Mouse (Mus musculus) cortical plate, adult 2 months (tissue): ENCODE measurements at regions not wholly inside any gene's neighbourhood (a gene's known extent, or its start where the extent isn't known, plus 50 kb on each side); places are given as distances from the start of the nearest gene placed in this dataset.
A peak's percentile ranks its signal among the peaks of the same experiment; 100 is the strongest.

Experiments
- H3K27ac ChIP-seq: fragments of 200-500 bp; 2 replicates; pipeline ENCODE4 v1.5.1; 2012; ENCODE audit warnings: low read length, control low read depth, inconsistent platforms; ENCODE audit not compliant: insufficient read depth
- H3K4me1 ChIP-seq: fragments of 200-500 bp; 2 replicates; pipeline ENCODE4 v1.6.1; 2011; ENCODE audit warnings: low read length; ENCODE audit not compliant: control insufficient read depth, insufficient read depth
- H3K4me3 ChIP-seq: fragments of 200-500 bp; 2 replicates; pipeline ENCODE4 v1.5.1; 2011; ENCODE audit warnings: mild to moderate bottlenecking, low read length, control low read depth; ENCODE audit not compliant: insufficient read depth
- CTCF ChIP-seq: fragments of 200-500 bp; IDR thresholded peaks from 2 replicates; pipeline ENCODE4 v1.5.1; 2011; ENCODE audit warnings: mild to moderate bottlenecking, control low read depth, low read length; ENCODE audit not compliant: insufficient read depth; ENCODE audit errors: extremely low read depth
- POLR2A ChIP-seq: fragments of 200-500 bp; IDR thresholded peaks from 2 replicates; pipeline ENCODE4 v1.6.1; 2011; ENCODE audit warnings: mild to moderate bottlenecking, low read length, control low read depth; ENCODE audit not compliant: insufficient read depth; ENCODE audit errors: extremely low read depth

DNA sequence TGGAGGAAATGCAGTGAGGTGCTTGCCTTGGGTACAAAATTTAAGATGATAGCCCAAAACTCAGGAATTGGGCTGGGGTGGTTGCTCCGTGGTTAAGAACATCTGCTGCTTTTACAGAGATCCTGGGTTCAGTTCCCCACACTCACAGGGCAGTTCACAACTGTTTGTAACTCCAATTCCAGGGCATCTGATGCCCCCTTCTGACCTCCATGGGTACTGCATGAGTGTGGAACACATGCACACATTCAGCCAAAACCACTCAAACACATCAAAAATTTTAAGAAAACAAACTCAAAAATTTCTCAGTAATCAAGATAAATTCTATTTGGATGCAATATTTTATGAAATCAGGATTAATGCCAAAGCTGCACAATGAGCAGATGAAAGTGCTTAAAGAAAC is 157.8 kb upstream of the H2al1a start:
- Histone ChIP-seq H3K27ac (no peak overlapping the region), H3K4me3 (no peak overlapping the region), H3K4me1 (no peaks in the 10 kb centered on the region)
- TF ChIP-seq POLR2A (no peak), CTCF (peak; percentile 4; the same call in 1 of the 2 replicates)

GRCm38 (mm10) chrX:11158416-11158815 is 140.6 kb upstream of the H2al1a start:
- Histone ChIP-seq H3K4me1 (no peaks in the 10 kb centered on the region), H3K27ac (no peak overlapping the region), H3K4me3 (no peak overlapping the region)
- TF ChIP-seq POLR2A = no peak
- TF ChIP-seq CTCF = no peak

DNA sequence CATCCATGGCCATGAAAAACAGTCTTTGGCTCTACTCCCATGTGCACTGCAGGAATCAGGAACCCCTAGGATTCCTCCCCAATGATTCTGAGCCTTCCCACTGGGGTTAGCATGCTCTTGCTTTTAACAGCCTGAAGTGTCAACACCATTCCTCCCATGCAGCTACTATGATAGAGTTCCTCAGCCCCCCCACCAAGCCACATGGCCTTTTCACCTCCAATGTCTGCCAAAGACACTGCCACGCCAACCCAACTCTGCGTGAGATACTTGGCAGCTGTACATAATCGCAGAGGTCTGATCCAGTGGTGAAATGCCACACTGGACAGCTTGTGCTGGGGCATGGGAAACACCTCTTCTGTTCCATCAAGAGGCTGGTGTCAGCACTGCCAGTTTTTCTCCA is 128.6 kb upstream of the H2al1a start:
- Histone ChIP-seq H3K4me1 (no peaks in the 10 kb centered on the region), H3K4me3 (no peak overlapping the region), H3K27ac (no peak overlapping the region)
- TF ChIP-seq POLR2A = no peak
- no peak for TF ChIP-seq CTCF

DNA sequence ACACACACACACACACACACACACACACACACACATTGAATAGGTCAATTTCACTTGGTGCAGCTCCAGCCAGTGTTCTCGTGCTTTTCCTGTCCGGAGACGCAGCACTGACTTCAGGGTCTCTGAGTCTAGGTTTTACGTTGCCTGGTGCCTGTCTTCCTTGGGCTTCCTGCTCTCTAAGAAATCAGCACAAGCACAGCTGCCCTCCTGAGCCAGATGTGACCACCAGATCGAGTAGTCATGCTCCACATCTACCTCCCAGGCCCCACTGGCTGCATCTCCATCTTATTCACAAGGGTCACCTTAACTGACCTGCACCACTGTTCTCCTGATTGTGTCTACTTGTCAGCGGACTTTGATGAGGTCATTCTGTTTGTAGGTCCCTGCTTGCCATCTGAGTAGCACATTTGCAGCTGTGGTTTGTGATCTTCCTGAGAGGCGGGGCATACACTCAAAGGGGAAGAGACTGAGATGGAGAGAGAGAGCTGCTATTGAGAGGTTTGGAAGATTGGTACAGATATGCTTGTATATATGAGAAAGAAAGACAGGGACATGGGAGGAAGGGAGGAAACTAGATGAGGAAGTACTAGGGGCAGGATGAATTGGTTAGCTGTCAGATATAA is 118.8 kb upstream of the H2al1a start:
- no peak for TF ChIP-seq POLR2A
- no peak for TF ChIP-seq CTCF
- H3K4me1 ChIP-seq = no peaks in the 10 kb centered on the region
- no peak overlapping the region for H3K27ac ChIP-seq

GRCm38 (mm10) chrX:11181855-11182254 is 117.2 kb upstream of the H2al1a start:
- no peak overlapping the region for H3K27ac ChIP-seq
- no peak for TF ChIP-seq CTCF
- no peak for TF ChIP-seq POLR2A
- H3K4me1 ChIP-seq = no peaks in the 10 kb centered on the region
- H3K4me3 ChIP-seq = no peak overlapping the region

More for the DNA sequence above, 118.8 kb upstream of the H2al1a start:
- H3K4me3 ChIP-seq = no peak overlapping the region

DNA sequence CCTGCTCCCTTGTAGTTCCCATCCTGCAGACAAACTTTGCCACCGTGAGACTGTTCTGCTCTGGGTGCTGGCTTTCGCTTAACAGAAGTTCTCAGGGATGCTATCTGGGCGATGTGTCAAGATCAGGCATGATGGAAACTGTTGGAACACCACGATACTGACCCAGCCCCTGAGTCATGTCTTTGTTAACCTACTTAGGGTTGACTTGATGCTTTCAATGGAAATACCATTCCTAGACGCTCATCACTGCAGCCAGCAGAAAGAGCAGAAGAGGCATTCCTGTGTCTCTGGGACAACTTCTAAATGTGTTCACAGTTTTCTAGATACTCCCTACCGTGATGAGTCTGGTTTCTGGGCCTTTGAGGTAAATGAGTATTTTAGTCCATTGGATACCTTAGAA is 108.2 kb upstream of the H2al1a start:
- Histone ChIP-seq H3K4me1 (no peaks in the 10 kb centered on the region), H3K27ac (no peak overlapping the region), H3K4me3 (no peak overlapping the region)
- TF ChIP-seq POLR2A = no peak
- TF ChIP-seq CTCF = no peak

DNA sequence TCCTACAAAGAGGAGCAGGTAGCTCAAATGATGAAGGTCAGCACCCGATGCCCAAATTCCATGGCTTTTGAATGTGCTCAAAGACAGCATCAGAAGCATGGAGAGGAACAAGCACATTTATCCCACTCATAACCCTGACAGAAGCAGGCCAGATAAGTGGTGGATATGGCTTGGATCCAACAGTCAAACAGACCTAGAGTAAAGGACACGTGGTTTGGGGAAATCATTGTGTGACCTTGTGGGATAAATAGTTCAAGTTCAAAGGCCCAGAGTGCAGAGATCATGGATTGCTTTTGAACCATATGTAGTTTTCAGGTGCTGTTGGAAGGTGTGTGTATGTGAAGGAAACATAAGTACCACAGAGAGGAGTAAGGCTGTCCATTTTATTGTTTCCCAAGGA is 94.9 kb upstream of the H2al1a start:
- Histone ChIP-seq H3K4me1 (no peaks in the 10 kb centered on the region), H3K4me3 (no peak overlapping the region), H3K27ac (no peak overlapping the region)
- no peak for TF ChIP-seq POLR2A
- no peak for TF ChIP-seq CTCF

- TF ChIP-seq POLR2A (no peak), CTCF (no peak)
- H3K4me3 ChIP-seq = no peak overlapping the region
- no peaks in the 10 kb centered on the region for H3K4me1 ChIP-seq
- no peak overlapping the region for H3K27ac ChIP-seq
Measured at GRCm38 (mm10) chrX:11209895-11210294, 89.2 kb upstream of the H2al1a start.

GRCm38 (mm10) chrX:11212811-11213210 is 86.2 kb upstream of the H2al1a start:
- Histone ChIP-seq H3K27ac (no peak overlapping the region), H3K4me3 (no peak overlapping the region), H3K4me1 (no peaks in the 10 kb centered on the region)
- TF ChIP-seq POLR2A = no peak
- no peak for TF ChIP-seq CTCF

- Histone ChIP-seq H3K4me3 (no peak overlapping the region), H3K27ac (no peak overlapping the region), H3K4me1 (no peaks in the 10 kb centered on the region)
- TF ChIP-seq POLR2A (no peak), CTCF (peak; percentile 34; the same call in 1 of the 2 replicates)
Measured at GRCm38 (mm10) chrX:11213492-11213891, 85.6 kb upstream of the H2al1a start.
